Mouse (Mus musculus) kidney, embryonic 14.5 days (tissue): ENCODE results near the gene Duoxa1. TPM values are rescaled to one million over a fixed set of nuclear protein-coding genes. Genes with fewer than 3 reads are reported as not detected.
A peak's percentile ranks its signal among the peaks of the same experiment; 100 is the strongest.

Source experiments
- ATAC-seq: fragments of 200-750 bp; cut with Nextera tagmentation; 2 replicates; pipeline ENCODE4 v1.8.0; 2017; ENCODE audit warnings: moderate number of reproducible peaks, mild to moderate bottlenecking, moderate TSS enrichment, moderate library complexity; ENCODE audit not compliant: low FRiP score, low TSS enrichment
- H3K27ac ChIP-seq: fragments of 300-500 bp; sonication (generic); 2 replicates; pipeline ENCODE4 v1.5.1; 2014; ENCODE audit warnings: low read depth, mild to moderate bottlenecking, low read length, moderate library complexity, mixed read lengths
- H3K27me3 ChIP-seq: fragments of 300-500 bp; sonication (generic); 2 replicates; pipeline ENCODE4 v1.6.1; 2014; ENCODE audit warnings: mild to moderate bottlenecking, low read length; ENCODE audit not compliant: control insufficient read depth, insufficient read depth
- H3K36me3 ChIP-seq: fragments of 300-500 bp; sonication (generic); 2 replicates; pipeline ENCODE4 v1.6.1; 2014; ENCODE audit warnings: low read length, mixed read lengths; ENCODE audit not compliant: control insufficient read depth, insufficient read depth
- H3K4me1 ChIP-seq: fragments of 300-500 bp; sonication (generic); 2 replicates; pipeline ENCODE4 v1.6.1; 2014; ENCODE audit warnings: low read length, mixed read lengths; ENCODE audit not compliant: control insufficient read depth, insufficient read depth
- H3K4me2 ChIP-seq: fragments of 300-500 bp; sonication (generic); replicated peaks from 2 replicates; pipeline ENCODE4 v1.6.1; 2014; ENCODE audit warnings: low read depth, mild to moderate bottlenecking, low read length
- H3K4me3 ChIP-seq: fragments of 300-500 bp; sonication (generic); 2 replicates; pipeline ENCODE4 v1.5.1; 2014; ENCODE audit warnings: mild to moderate bottlenecking, low read length
- H3K9ac ChIP-seq: fragments of 300-500 bp; sonication (generic); 2 replicates; pipeline ENCODE4 v1.6.1; 2014; ENCODE audit warnings: low read depth, mild to moderate bottlenecking, low read length, moderate library complexity
- H3K9me3 ChIP-seq: fragments of 300-500 bp; sonication (generic); 2 replicates; pipeline ENCODE4 v1.6.1; 2016; ENCODE audit warnings: low read length; ENCODE audit not compliant: control insufficient read depth
- WGBS: fragments of 180-500 bp; shearing (Covaris S2); extraction: QIAGEN DNeasy Blood & Tissue Kit; methylation state at CpG from one replicate; pipeline ENCODE4 v1.1.7; 2014; 5-methylcytosine and 5-hydroxymethylcytosine counted together
- polyA plus RNA-seq: library from polyadenylated mRNA; unstranded; fragments of >200 nt; fragmentation: Nextera tagmentation; extraction: Ambion mirVana; gene quantifications from 2 replicates; pipeline ENCODE4 v1.2.1, GENCODE M21; 2014

Duoxa1 gene
- polyA plus RNA-seq, 1 experiment from 2014 or later = not detected

- Histone ChIP-seq H3K4me2 (no peak overlapping the region), H3K4me1 (peaks cover 12% of the 10 kb centered on the region), H3K27me3 (peaks cover 62% of the 10 kb centered on the region), H3K4me3 (no peak overlapping the region), H3K9me3 (no peaks in the 10 kb centered on the region), H3K27ac (no peak overlapping the region), H3K9ac (no peak overlapping the region), H3K36me3 (no peaks in the 10 kb centered on the region)
- WGBS = 16% methylated on average over 9 of the region's 9 CpGs
- peak; percentile 49; the same call in 1 of the 2 replicates for ATAC-seq
Measured at GRCm38 (mm10) chr2:122302574-122303241, 10.8 kb downstream of the Duoxa1 start.

DNA sequence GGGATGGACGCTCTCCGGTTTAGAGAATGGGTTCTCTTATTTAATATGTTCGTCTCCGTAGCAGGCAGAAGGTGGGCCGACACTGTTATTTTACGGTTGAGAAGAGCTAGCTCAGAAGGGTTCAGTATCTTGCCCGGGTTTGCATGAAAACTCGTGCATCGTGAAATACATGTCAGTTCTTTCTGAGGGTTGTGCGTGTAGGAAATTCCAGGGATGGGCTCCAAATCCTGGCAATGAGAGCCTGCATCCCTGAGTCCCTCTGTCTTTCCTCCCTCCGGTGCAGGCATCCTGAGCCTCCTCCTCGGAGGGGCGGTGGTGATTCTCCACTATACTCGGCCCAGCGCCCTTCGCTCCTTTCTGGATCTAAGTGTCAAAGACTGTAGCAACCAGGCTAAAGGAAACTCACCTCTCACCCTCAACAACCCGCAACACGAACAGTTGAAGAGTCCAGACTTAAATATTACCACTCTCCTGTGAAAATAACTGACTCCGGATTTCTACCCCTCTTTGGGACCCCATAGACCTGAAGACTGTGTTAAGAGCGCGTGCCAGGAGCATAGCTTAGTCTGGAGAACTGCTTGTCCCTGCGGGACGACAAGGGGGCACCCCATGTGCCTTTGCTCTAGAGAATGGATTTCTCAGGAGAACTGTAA, 11.5 kb downstream of the Duoxa1 start:
- Histone ChIP-seq H3K9ac (peak overlapping the region; percentile 29; the same call in 1 of the 2 replicates), H3K9me3 (no peaks in the 10 kb centered on the region), H3K27ac (no peak overlapping the region), H3K27me3 (peaks cover 62% of the 10 kb centered on the region), H3K4me2 (peak overlapping the region; percentile 38), H3K4me3 (peak overlapping the region; percentile 35), H3K36me3 (no peaks in the 10 kb centered on the region), H3K4me1 (peaks cover 17% of the 10 kb centered on the region)
- 5% methylated on average over 23 of the region's 23 CpGs for WGBS
- no peak for ATAC-seq

DNA sequence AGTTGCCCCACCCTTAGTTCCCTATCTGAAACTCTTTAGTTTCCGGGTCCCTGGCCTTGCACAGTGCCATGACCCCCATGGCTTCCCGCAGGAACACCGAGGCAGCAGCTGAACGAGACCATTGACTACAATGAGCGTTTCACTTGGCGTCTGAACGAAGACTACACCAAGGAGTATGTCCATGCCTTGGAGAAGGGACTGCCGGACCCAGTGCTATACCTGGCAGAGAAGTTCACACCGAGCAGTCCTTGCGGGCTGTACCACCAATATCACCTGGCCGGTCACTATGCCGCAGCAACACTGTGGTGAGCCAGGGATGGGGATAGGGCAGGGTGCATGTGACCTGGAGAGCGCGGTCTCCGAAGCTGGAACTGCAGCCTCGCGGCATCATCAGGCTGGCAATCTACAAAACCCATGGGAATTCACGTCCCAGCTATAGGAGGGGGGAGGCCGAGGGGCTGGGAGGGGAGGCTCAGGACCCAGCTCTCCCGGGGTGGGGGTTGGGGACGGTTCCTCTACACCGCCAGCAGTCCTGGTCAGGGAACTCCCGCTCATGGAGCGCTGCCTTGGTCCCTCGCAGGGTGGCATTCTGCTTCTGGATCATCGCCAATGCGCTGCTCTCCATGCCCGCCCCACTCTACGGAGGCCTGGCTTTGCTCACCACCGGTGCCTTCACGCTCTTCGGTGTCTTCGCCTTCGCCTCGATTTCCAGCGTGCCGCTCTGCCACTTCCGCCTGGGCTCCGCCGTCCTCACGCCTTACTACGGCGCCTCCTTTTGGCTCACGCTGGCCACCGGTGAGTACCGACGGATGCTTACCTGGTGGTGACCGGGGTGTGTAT, 12.2 kb downstream of the Duoxa1 start:
- WGBS = 1% methylated on average over 48 of the region's 48 CpGs
- Histone ChIP-seq H3K9me3 (no peaks in the 10 kb centered on the region), H3K36me3 (no peaks in the 10 kb centered on the region), H3K4me3 (peak overlapping the region; percentile 35), H3K4me1 (peaks cover 17% of the 10 kb centered on the region), H3K4me2 (peak overlapping the region; percentile 38), H3K27ac (no peak overlapping the region), H3K27me3 (peaks cover 69% of the 10 kb centered on the region), H3K9ac (peak overlapping the region; percentile 29; the same call in 1 of the 2 replicates)
- peak; percentile 40 for ATAC-seq

DNA sequence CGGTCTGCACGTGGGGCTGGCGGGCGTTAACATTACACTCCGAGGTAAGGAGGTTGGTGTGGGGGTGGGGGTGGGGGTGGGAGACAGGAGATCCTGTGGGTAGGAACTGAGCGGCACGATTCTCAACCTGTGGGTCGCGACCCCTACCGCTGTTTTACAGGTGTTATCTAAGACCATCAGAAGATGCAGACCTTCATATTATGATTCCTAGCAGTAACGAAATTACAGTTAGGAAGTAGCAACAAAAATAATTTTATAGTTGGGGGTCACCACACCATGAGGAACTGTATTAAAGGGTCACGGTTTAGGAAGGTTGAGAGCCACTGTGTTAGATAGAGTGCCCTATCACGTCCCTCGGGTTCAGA, 12.9 kb downstream of the Duoxa1 start:
- peaks cover 17% of the 10 kb centered on the region for H3K4me1 ChIP-seq
- no peak overlapping the region for H3K9ac ChIP-seq
- H3K36me3 ChIP-seq = no peaks in the 10 kb centered on the region
- no peak overlapping the region; the same call in 1 of the 2 replicates for H3K4me3 ChIP-seq
- WGBS = 7% methylated on average over 14 of the region's 14 CpGs
- ATAC-seq = no peak
- no peak overlapping the region for H3K4me2 ChIP-seq
- H3K27me3 ChIP-seq = peaks cover 74% of the 10 kb centered on the region
- H3K27ac ChIP-seq = no peak overlapping the region
- H3K9me3 ChIP-seq = no peaks in the 10 kb centered on the region

DNA sequence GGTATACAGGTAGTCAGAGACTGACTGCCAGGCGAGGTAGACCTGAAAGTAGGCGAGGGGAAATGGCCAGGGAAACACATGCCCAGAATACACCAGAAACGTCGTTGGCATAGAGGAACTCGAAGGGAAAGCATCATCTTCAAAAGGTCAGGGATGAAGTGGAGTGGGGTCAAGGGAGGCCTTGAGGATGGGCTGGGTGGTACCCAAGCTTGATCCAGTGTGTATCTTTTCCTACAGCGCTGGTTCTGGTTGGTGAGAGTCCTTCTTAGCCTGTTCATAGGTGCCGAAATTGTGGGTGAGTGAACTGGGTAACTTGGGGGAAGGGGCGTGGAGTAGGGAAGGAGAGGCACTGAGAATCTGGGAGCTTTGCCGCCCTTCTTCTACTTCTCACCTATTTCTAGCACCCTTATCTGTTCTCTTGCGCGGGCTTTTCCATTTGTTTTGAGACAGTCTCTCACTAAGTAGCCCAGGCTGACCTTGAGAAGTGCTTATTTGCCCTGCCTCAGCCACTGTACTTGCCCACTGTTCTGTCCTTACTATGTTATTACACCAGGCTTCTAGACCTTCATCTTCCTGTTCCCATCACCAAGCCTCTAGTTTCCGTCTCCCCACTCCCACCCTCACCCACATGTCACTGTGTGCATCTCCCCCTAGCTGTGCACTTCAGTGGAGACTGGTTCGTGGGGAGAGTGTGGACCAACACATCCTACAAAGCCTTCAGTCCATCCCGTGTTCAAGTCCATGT, 13.4 kb downstream of the Duoxa1 start:
- H3K36me3 ChIP-seq = no peaks in the 10 kb centered on the region
- peaks cover 79% of the 10 kb centered on the region for H3K27me3 ChIP-seq
- peaks cover 17% of the 10 kb centered on the region for H3K4me1 ChIP-seq
- WGBS = 10% methylated on average over 14 of the region's 14 CpGs
- H3K9ac ChIP-seq = no peak overlapping the region
- no peak overlapping the region for H3K4me2 ChIP-seq
- no peak overlapping the region for H3K4me3 ChIP-seq
- no peak for ATAC-seq
- no peaks in the 10 kb centered on the region for H3K9me3 ChIP-seq
- H3K27ac ChIP-seq = no peak overlapping the region

GRCm38 (mm10) chr2:122298596-122299490, 14.7 kb downstream of the Duoxa1 start, which contains the start of gene Duoxa2:
Gene Duoxa2, plus strand, starts transcription at chr2:122298900.
- peak within 1 kb of the TSS; percentile 34 for H3K4me3 ChIP-seq
- H3K36me3 ChIP-seq = no peaks in the 10 kb centered on the region
- peaks cover 19% of the 10 kb centered on the region for H3K4me1 ChIP-seq
- no peaks in the 10 kb centered on the region for H3K9me3 ChIP-seq
- no peak within 1 kb of the TSS for H3K27ac ChIP-seq
- WGBS = under 1% methylated on average over 43 of the region's 43 CpGs
- H3K27me3 ChIP-seq = peaks cover 86% of the 10 kb centered on the region
- ATAC-seq = no peak
- no peak within 1 kb of the TSS for H3K9ac ChIP-seq
- H3K4me2 ChIP-seq = peak within 1 kb of the TSS; percentile 39

DNA sequence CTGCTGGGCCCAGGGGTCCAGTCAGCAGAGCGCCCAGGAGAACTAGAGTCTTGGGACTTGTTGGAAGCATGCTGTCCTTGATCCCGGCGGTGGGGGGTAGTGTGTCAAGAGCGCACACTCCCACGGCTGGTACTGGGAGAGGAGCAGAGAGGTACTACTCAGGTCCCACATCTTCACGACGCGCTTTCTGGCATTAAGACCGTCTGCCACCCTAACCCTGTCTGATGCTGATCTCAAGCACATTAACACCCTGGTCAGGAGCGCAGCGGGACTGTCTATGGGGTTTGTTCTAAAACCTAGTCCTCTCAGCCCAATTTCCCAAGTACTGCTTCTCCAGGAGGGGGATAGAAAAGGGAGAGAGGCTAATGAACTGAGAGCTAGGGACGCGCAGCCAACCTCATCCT, 15.4 kb downstream of the Duoxa1 start, which contains the start of gene Duox2:
Gene Duox2, minus strand, starts transcription at position 354 of the 404 bp plus-strand sequence.
- Histone ChIP-seq H3K4me2 (peak within 1 kb of the TSS; percentile 39), H3K9me3 (no peaks in the 10 kb centered on the region), H3K9ac (no peak within 1 kb of the TSS), H3K4me1 (peaks cover 19% of the 10 kb centered on the region), H3K27me3 (peaks cover 89% of the 10 kb centered on the region), H3K36me3 (no peaks in the 10 kb centered on the region), H3K27ac (no peak within 1 kb of the TSS), H3K4me3 (peak within 1 kb of the TSS; percentile 34)
- no peak for ATAC-seq
- WGBS = 2% methylated on average over 13 of the region's 13 CpGs
